Mouse (Mus musculus) olfactory bulb, adult 2 months (tissue): ENCODE data around the gene Nags.

Experiments used
- CTCF ChIP-seq: fragments of 200-500 bp; IDR thresholded peaks from 2 replicates; pipeline ENCODE4 v1.5.1; 2012; ENCODE audit warnings: low read depth, mild to moderate bottlenecking, low read length, moderate library complexity; ENCODE audit not compliant: insufficient read depth
- POLR2A ChIP-seq: fragments of 200-500 bp; IDR thresholded peaks from 2 replicates; pipeline ENCODE4 v1.6.1; 2012; ENCODE audit warnings: mild to moderate bottlenecking, low read depth, low read length, moderate library complexity; ENCODE audit not compliant: insufficient read depth

- no peak for TF ChIP-seq CTCF
- TF ChIP-seq POLR2A = no peak
These were observed 48.5 kb downstream of the Nags start for GRCm38 (mm10) chr11:102193657-102194440.
